Mouse (Mus musculus) layer of hippocampus, adult 11-12 months (tissue): ENCODE measurements around the gene Gns.

Experiments used
- DNase-seq: peaks from one replicate; pipeline ENCODE4 v3.0.0; 2022; ENCODE audit warnings: low spot score

Gene Gns

GRCm38 (mm10) chr10:121429981-121430682, 65.2 kb downstream of the Gns start:
- DNase-seq, result no peak

GRCm38 (mm10) chr10:121430764-121431540, 66.1 kb downstream of the Gns start:
- DNase-seq, result no peak

- DNase-seq, result no peak
Observed at GRCm38 (mm10) chr10:121432041-121432634, 67.2 kb downstream of the Gns start.

GRCm38 (mm10) chr10:121432635-121433280, 67.9 kb downstream of the Gns start:
- DNase-seq, result no peak

- DNase-seq, result no peak
Observed at GRCm38 (mm10) chr10:121434441-121435103, 69.7 kb downstream of the Gns start.

GRCm38 (mm10) chr10:121435546-121436257, 70.8 kb downstream of the Gns start:
- DNase-seq, result no peak

GRCm38 (mm10) chr10:121436258-121436645, 71.4 kb downstream of the Gns start:
- DNase-seq, result no peak

GRCm38 (mm10) chr10:121436693-121437092, 71.8 kb downstream of the Gns start:
- no peak for DNase-seq

GRCm38 (mm10) chr10:121438109-121438508, 73.2 kb downstream of the Gns start:
- no peak for DNase-seq

- DNase-seq, result no peak
Observed at GRCm38 (mm10) chr10:121439310-121439731, 74.4 kb downstream of the Gns start.

- DNase-seq, result no peak
Observed at GRCm38 (mm10) chr10:121443791-121444190, 78.9 kb downstream of the Gns start.

GRCm38 (mm10) chr10:121444198-121444597, 79.3 kb downstream of the Gns start:
- DNase-seq, result no peak

- DNase-seq, result no peak
Observed at GRCm38 (mm10) chr10:121445808-121446207, 80.9 kb downstream of the Gns start.
